Comparison of ENCODE assay signal across 10 mouse cellular contexts in genomic region chr2:159451439-159451838, GRCm38 (mm10).
"Had no signal": no experiment of that assay in that cellular context is flagged by ENCODE, and none has a peak within 500 bp of the region (broad histone marks: within the 10 kb centered on the region; RNA-seq: fewer than 3 reads in every experiment).

No protein-coding gene starts in this region.

- DNase-seq: gastrocnemius, adult 2 months; gastrocnemius, postnatal 10 days; gastrocnemius, postnatal 25 days; heart, postnatal 36 days; kidney, adult 18-20 months; kidney, adult 8-10 months; kidney, postnatal 10 days; kidney, postnatal 25 days; kidney, postnatal 4 days; liver had no signal
